ENCODE assay signal across 12 mouse cellular contexts in the genomic region with DNA sequence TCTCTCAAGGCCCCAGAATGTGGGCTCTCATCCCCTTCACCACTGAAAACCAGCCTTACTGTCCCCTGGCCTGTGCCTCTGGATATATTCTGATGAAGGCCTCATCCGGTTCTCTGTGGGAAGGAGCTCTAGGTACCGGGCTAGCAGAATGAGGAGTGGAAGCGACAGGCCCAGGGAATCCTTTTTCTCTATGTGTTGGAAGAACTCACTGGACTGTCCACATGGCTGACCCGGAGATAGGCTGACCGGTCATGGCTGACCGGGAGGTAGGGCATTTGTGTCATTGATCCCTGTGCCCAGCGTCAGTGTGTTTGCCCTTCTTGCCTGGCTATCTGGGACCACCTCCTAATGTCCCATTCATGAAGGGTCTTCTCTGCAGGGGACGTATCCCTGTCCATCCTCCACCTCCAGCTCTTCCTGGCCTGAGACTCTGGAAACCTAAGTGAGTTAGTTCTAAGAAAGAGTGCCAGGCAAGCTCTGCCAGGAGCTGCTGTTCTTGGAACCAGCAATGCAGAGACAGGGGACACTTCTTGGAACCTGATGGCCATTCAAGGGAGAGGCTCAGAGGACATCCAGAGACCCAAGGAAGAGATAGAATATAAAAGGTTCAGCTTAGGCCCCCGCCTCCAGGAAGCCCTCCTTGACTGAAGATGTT. TPM values are rescaled to one million over a fixed set of nuclear protein-coding genes. Genes with fewer than 3 reads are reported as not detected.
A peak's percentile ranks its signal among the peaks of the same experiment; 100 is the strongest.
DNase-seq lines count a peak whose midpoint lies in the region; ATAC-seq and TF ChIP-seq lines count a peak whose summit lies in the region.
"Had no signal": no experiment of that assay in that cellular context is flagged by ENCODE, and none has a peak within 500 bp of the region (broad histone marks: within the 10 kb centered on the region; RNA-seq: fewer than 3 reads in every experiment).

No protein-coding gene starts in this region.

- H3K4me3 ChIP-seq in lung, embryonic 14.5 days (ENCODE audit: low read depth, low read length): no peak overlapping the region
- H3K4me3 ChIP-seq in intestine, embryonic 16.5 days (ENCODE audit: low read length): no peak overlapping the region
- no peak overlapping the region for H3K4me3 ChIP-seq in liver, postnatal 0 days (ENCODE audit: low read depth, low read length)
- no peak overlapping the region for H3K4me3 ChIP-seq in forebrain, embryonic 10.5 days
- H3K4me3 ChIP-seq in layer of hippocampus, adult 2 months: no peak overlapping the region
- H3K4me3 ChIP-seq: embryonic facial prominence, embryonic 12.5 days had no signal

- H3K27ac ChIP-seq in lung, embryonic 14.5 days (ENCODE audit: low read depth): peak overlapping the region; percentile 78
- H3K27ac ChIP-seq in intestine, embryonic 16.5 days (ENCODE audit: low read length): peak overlapping the region; percentile 13
- H3K27ac ChIP-seq in liver, postnatal 0 days (ENCODE audit: low read depth): peak overlapping the region; percentile 83
- H3K27ac ChIP-seq in forebrain, embryonic 10.5 days: no peak overlapping the region
- no peak overlapping the region for H3K27ac ChIP-seq in layer of hippocampus, adult 2 months
- H3K27ac ChIP-seq: embryonic facial prominence, embryonic 12.5 days had no signal

- H3K27me3 ChIP-seq in lung, embryonic 14.5 days (ENCODE audit: insufficient read depth, low read length): no peaks in the 10 kb centered on the region
- H3K27me3 ChIP-seq in intestine, embryonic 16.5 days (replicated peaks; ENCODE audit: control insufficient read depth, insufficient read depth, low read length): no peaks in the 10 kb centered on the region
- no peaks in the 10 kb centered on the region for H3K27me3 ChIP-seq in liver, postnatal 0 days (ENCODE audit: insufficient read depth, low read length)
- H3K27me3 ChIP-seq in forebrain, embryonic 10.5 days (ENCODE audit: poor library complexity, severe bottlenecking): no peaks in the 10 kb centered on the region
- H3K27me3 ChIP-seq: embryonic facial prominence, embryonic 12.5 days had no signal

- ATAC-seq in lung, embryonic 14.5 days (ENCODE audit: insufficient read depth): no peak
- no peak for ATAC-seq in intestine, embryonic 16.5 days
- no peak for ATAC-seq in liver, postnatal 0 days

- peaks cover 11% of the 10 kb centered on the region; the same call in 1 of the 2 replicates for H3K4me1 ChIP-seq in lung, embryonic 14.5 days (ENCODE audit: insufficient read depth)
- H3K4me1 ChIP-seq in intestine, embryonic 16.5 days (ENCODE audit: control insufficient read depth, insufficient read depth, low read length): peaks cover 22% of the 10 kb centered on the region
- peaks cover 65% of the 10 kb centered on the region for H3K4me1 ChIP-seq in liver, postnatal 0 days (ENCODE audit: insufficient read depth)
- H3K4me1 ChIP-seq in forebrain, embryonic 10.5 days: peaks cover 19% of the 10 kb centered on the region

- H3K4me2 ChIP-seq in lung, embryonic 14.5 days: no peak overlapping the region
- no peak overlapping the region for H3K4me2 ChIP-seq in intestine, embryonic 16.5 days (ENCODE audit: low read depth, low read length)
- peak overlapping the region; percentile 68 for H3K4me2 ChIP-seq in liver, postnatal 0 days (ENCODE audit: low read depth, low read length)
- H3K4me2 ChIP-seq: embryonic facial prominence, embryonic 12.5 days had no signal

- TF ChIP-seq EP300 in liver, postnatal 0 days (IDR thresholded peaks at IDR 0.05; ENCODE audit: low read depth): no peak

- TF ChIP-seq CTCF in lung, embryonic 14.5 days (IDR thresholded peaks at IDR 0.05; ENCODE audit: low read depth): no peak
- no peak for TF ChIP-seq CTCF in liver, postnatal 0 days (IDR thresholded peaks at IDR 0.05; ENCODE audit: low read depth)
- TF ChIP-seq CTCF in layer of hippocampus, adult 2 months (conservative IDR thresholded peaks at IDR 0.05): no peak

- 79% methylated on average over 9 of the region's 9 CpGs for WGBS in lung, embryonic 14.5 days
- 80% methylated on average over 9 of the region's 9 CpGs for WGBS in intestine, embryonic 16.5 days
- WGBS in liver, postnatal 0 days (ENCODE audit: insufficient replicate concordance): 88% methylated on average over 9 of the region's 9 CpGs
- 89% methylated on average over 9 of the region's 9 CpGs for WGBS in forebrain, embryonic 10.5 days

- DNase-seq in gastrocnemius, adult 8-10 months (ENCODE audit: low spot score in 2 of 2): peak; percentile 66 to 78
- DNase-seq in gastrocnemius, postnatal 36 days: no peak
- no peak for DNase-seq in lung, embryonic 14.5 days
- DNase-seq in lung, postnatal 36 days: no peak
- no peak for DNase-seq in liver, postnatal 0 days
- no peak for DNase-seq in forebrain, embryonic 10.5 days (ENCODE audit: extremely low spot score, low spot score)
- DNase-seq in layer of hippocampus, adult 2 months (ENCODE audit: low spot score in 2 of 2): no peak
- DNase-seq: cerebellum, adult 11 months; layer of hippocampus, postnatal 36 days; right cerebral cortex, postnatal 25 days had no signal

- intact Hi-C loops in gastrocnemius, postnatal 36 days (cut with DNase I): loop anchor here (1.0 kb wide), 1 partner anchor 15 kb away; no protein-coding TSS in a partner anchor

- H3K9me3 ChIP-seq in lung, embryonic 14.5 days (ENCODE audit: low read depth, low read length): no peaks in the 10 kb centered on the region
- no peaks in the 10 kb centered on the region for H3K9me3 ChIP-seq in intestine, embryonic 16.5 days (ENCODE audit: control insufficient read depth, low read length)
- no peaks in the 10 kb centered on the region for H3K9me3 ChIP-seq in liver, postnatal 0 days (ENCODE audit: low read length)
- H3K9me3 ChIP-seq in forebrain, embryonic 10.5 days: no peaks in the 10 kb centered on the region
- H3K9me3 ChIP-seq: embryonic facial prominence, embryonic 12.5 days had no signal

- no peaks in the 10 kb centered on the region for H3K36me3 ChIP-seq in lung, embryonic 14.5 days (ENCODE audit: insufficient read depth)
- no peaks in the 10 kb centered on the region for H3K36me3 ChIP-seq in intestine, embryonic 16.5 days (ENCODE audit: control insufficient read depth, insufficient read depth, low read length)
- peaks cover 2% of the 10 kb centered on the region; the same call in 1 of the 2 replicates for H3K36me3 ChIP-seq in liver, postnatal 0 days (replicated peaks; ENCODE audit: insufficient read depth, low read length)
- H3K36me3 ChIP-seq in forebrain, embryonic 10.5 days (replicated peaks): no peaks in the 10 kb centered on the region
- H3K36me3 ChIP-seq: embryonic facial prominence, embryonic 12.5 days had no signal

- H3K9ac ChIP-seq in lung, embryonic 14.5 days: no peak overlapping the region
- H3K9ac ChIP-seq in intestine, embryonic 16.5 days (ENCODE audit: low read depth, low read length): no peak overlapping the region
- peak overlapping the region; percentile 50 for H3K9ac ChIP-seq in liver, postnatal 0 days (replicated peaks)

RNA-seq across cellular contexts. Expression of gene Cish, which starts 12.6 kb away (rescaled TPM):
- total RNA-seq in gastrocnemius, adult 8-10 months (2022): 10 to 100 TPM in 3 of 4 experiments, 1 to 10 TPM in 1; 5.1 to 61.2 (median 22.7) TPM
- total RNA-seq in gastrocnemius, postnatal 36 days (2021): 10 to 100 TPM in 1 of 2 experiments, 1 to 10 TPM in 1; 3.9 to 32.3 TPM
- 8.5 and 9.2 TPM in 2 replicates for polyA plus RNA-seq in lung, embryonic 14.5 days (2014; fragmentation: Nextera tagmentation; extraction: Ambion mirVana)
- 17.5 and 19.9 TPM in 2 replicates for polyA plus RNA-seq in intestine, embryonic 16.5 days (2015; fragmentation: Nextera tagmentation; extraction: Ambion mirVana)
- polyA plus RNA-seq in liver, postnatal 0 days (2015; fragmentation: Nextera tagmentation; extraction: Ambion mirVana): 17.1 and 21.9 TPM in 2 replicates
- 7.2 and 7.6 TPM in 2 replicates for polyA plus RNA-seq in forebrain, embryonic 10.5 days (2016; fragmentation: Nextera tagmentation; extraction: Ambion mirVana)
- 1 to 10 TPM; 3.0 to 3.7 TPM for total RNA-seq in layer of hippocampus, adult 2 months (2021)

RNA-seq across cellular contexts. Expression of gene Mapkapk3, which starts 18.8 kb away (rescaled TPM):
- total RNA-seq in gastrocnemius, adult 8-10 months (2022): 10 to 100 TPM; 33.6 to 41.0 (median 36.0) TPM
- 10 to 100 TPM; 28.2 to 31.2 TPM for total RNA-seq in gastrocnemius, postnatal 36 days (2021)
- 7.8 and 8.3 TPM in 2 replicates for polyA plus RNA-seq in lung, embryonic 14.5 days (2014; fragmentation: Nextera tagmentation; extraction: Ambion mirVana)
- polyA plus RNA-seq in intestine, embryonic 16.5 days (2015; fragmentation: Nextera tagmentation; extraction: Ambion mirVana): 41.1 and 47.6 TPM in 2 replicates
- polyA plus RNA-seq in liver, postnatal 0 days (2015; fragmentation: Nextera tagmentation; extraction: Ambion mirVana): 7.8 and 8.3 TPM in 2 replicates
- polyA plus RNA-seq in forebrain, embryonic 10.5 days (2016; fragmentation: Nextera tagmentation; extraction: Ambion mirVana): 5.9 and 6.6 TPM in 2 replicates
- 1 to 10 TPM; 2.2 to 2.3 TPM for total RNA-seq in layer of hippocampus, adult 2 months (2021)

RNA-seq across cellular contexts. Expression of gene Hemk1, which starts 29.7 kb away (rescaled TPM):
- 10 to 100 TPM in 3 of 4 experiments, 1 to 10 TPM in 1; 9.6 to 16.3 (median 11.7) TPM for total RNA-seq in gastrocnemius, adult 8-10 months (2022)
- total RNA-seq in gastrocnemius, postnatal 36 days (2021): 10 to 100 TPM in 1 of 2 experiments, 1 to 10 TPM in 1; 9.3 to 11.2 TPM
- 9.8 and 11.3 TPM in 2 replicates for polyA plus RNA-seq in lung, embryonic 14.5 days (2014; fragmentation: Nextera tagmentation; extraction: Ambion mirVana)
- polyA plus RNA-seq in intestine, embryonic 16.5 days (2015; fragmentation: Nextera tagmentation; extraction: Ambion mirVana): 11.2 and 11.8 TPM in 2 replicates
- 2.5 and 3.2 TPM in 2 replicates for polyA plus RNA-seq in liver, postnatal 0 days (2015; fragmentation: Nextera tagmentation; extraction: Ambion mirVana)
- polyA plus RNA-seq in forebrain, embryonic 10.5 days (2016; fragmentation: Nextera tagmentation; extraction: Ambion mirVana): 13.5 and 13.7 TPM in 2 replicates
- total RNA-seq in layer of hippocampus, adult 2 months (2021): 10 to 100 TPM; 15.9 to 21.4 TPM

RNA-seq across cellular contexts. Expression of gene 6430571L13Rik, which starts 31.9 kb away (rescaled TPM):
- 10 to 100 TPM; 29.0 to 53.2 (median 38.4) TPM for total RNA-seq in gastrocnemius, adult 8-10 months (2022)
- total RNA-seq in gastrocnemius, postnatal 36 days (2021): 10 to 100 TPM; 33.5 to 35.9 TPM
- 0.27 and 0.28 TPM in 2 replicates for polyA plus RNA-seq in lung, embryonic 14.5 days (2014; fragmentation: Nextera tagmentation; extraction: Ambion mirVana)
- 0.21 and 0.26 TPM in 2 replicates for polyA plus RNA-seq in intestine, embryonic 16.5 days (2015; fragmentation: Nextera tagmentation; extraction: Ambion mirVana)
- 0.14 and 0.22 TPM in 2 replicates for polyA plus RNA-seq in liver, postnatal 0 days (2015; fragmentation: Nextera tagmentation; extraction: Ambion mirVana)
- polyA plus RNA-seq in forebrain, embryonic 10.5 days (2016; fragmentation: Nextera tagmentation; extraction: Ambion mirVana): 1.0 and 1.6 TPM in 2 replicates
- 1 to 10 TPM; 2.5 to 2.9 TPM for total RNA-seq in layer of hippocampus, adult 2 months (2021)

Comparison
In these comparisons a context has a peak if more than half of its experiments do, and no peak if none do; other contexts are left out.
1. DNase-seq: peak in gastrocnemius, adult 8-10 months (2 of 2); none in gastrocnemius, postnatal 36 days (0 of 2), lung, embryonic 14.5 days (single experiment), lung, postnatal 36 days (single experiment), liver, postnatal 0 days (single experiment), forebrain, embryonic 10.5 days (single experiment) and layer of hippocampus, adult 2 months (0 of 2).
2. H3K27ac ChIP-seq: peak in lung, embryonic 14.5 days (single experiment), intestine, embryonic 16.5 days (single experiment) and liver, postnatal 0 days (single experiment); none in forebrain, embryonic 10.5 days (single experiment) and layer of hippocampus, adult 2 months (single experiment).